Mouse (Mus musculus): ENCODE measurements around the gene Mctp2.

DNA sequence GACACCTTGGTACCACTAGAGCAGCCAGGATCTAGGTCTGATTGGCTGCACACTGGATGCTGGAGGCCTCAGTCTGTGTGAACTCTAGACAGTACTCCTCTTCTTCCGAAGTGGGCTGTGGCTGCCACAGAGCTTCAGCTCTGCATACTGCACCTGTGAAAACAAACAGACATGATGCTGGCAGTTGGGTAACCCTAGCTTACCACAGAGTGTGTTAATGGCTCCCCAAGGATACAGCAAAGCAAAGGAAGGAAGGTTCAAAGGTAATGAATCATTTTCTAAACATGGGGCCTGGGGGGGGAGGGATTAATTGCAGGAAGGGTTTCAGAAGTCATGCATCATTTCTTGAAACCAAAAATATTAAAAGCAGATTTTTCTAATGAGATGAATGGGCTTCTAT, 225.7 kb downstream of the Mctp2 start:
- TF ChIP-seq EP300 (IDR thresholded peaks at IDR 0.05; ENCODE audit: insufficient read depth, low read depth, low read length) (no peak), POLR2A (IDR thresholded peaks at IDR 0.05; ENCODE audit: insufficient read depth, low read length) (no peak)

All from ES-Bruce4 (cell line).